Mouse (Mus musculus) forebrain, embryonic 10.5 days (tissue): ENCODE data around the gene Hsd17b1. TPM values are rescaled to one million over a fixed set of nuclear protein-coding genes. Genes with fewer than 3 reads are reported as not detected.
"Not testable (repeated sequence)": the region's sequence is repeated elsewhere in the genome, so short reads cannot be mapped to it uniquely, and the experiment has no call there.

Source experiments
- DNase-seq: peaks from one replicate; pipeline ENCODE4 v3.0.0-alpha.2; 2017; ENCODE audit warnings: low spot score; ENCODE audit errors: extremely low spot score
- H3K27ac ChIP-seq: fragments of 300-500 bp; sonication (generic); 2 replicates; pipeline ENCODE4 v1.5.1; 2016; ENCODE audit warnings: mild to moderate bottlenecking
- H3K27me3 ChIP-seq: fragments of 300-500 bp; sonication (generic); 2 replicates; pipeline ENCODE4 v1.6.1; 2016; ENCODE audit warnings: mild to moderate bottlenecking; ENCODE audit not compliant: poor library complexity, severe bottlenecking
- H3K36me3 ChIP-seq: fragments of 300-500 bp; sonication (generic); replicated peaks from 2 replicates; pipeline ENCODE4 v1.6.1; 2016; ENCODE audit warnings: mild to moderate bottlenecking, moderate library complexity
- H3K4me1 ChIP-seq: fragments of 300-500 bp; sonication (generic); 2 replicates; pipeline ENCODE4 v1.6.1; 2016
- H3K4me3 ChIP-seq: fragments of 300-500 bp; sonication (generic); 2 replicates; pipeline ENCODE4 v1.5.1; 2016; ENCODE audit warnings: mild to moderate bottlenecking, moderate library complexity
- H3K9me3 ChIP-seq: fragments of 300-500 bp; sonication (generic); 2 replicates; pipeline ENCODE4 v1.6.1; 2016; ENCODE audit warnings: mild to moderate bottlenecking, moderate library complexity
- WGBS: fragments of 180-500 bp; shearing (Covaris S2); methylation state at CpG from one replicate; pipeline ENCODE4 v1.1.7; 2016; 5-methylcytosine and 5-hydroxymethylcytosine counted together
- microRNA-seq: library from miRNA; unstranded; fragments of <30 nt; microRNA quantifications from one replicate; pipeline ENCODE4, GENCODE M21; 2017
- polyA plus RNA-seq: library from polyadenylated mRNA; unstranded; fragments of >200 nt; fragmentation: Nextera tagmentation; extraction: Ambion mirVana; gene quantifications from 2 replicates; pipeline ENCODE4 v1.2.1, GENCODE M21; 2016

Gene Hsd17b1
- polyA plus RNA-seq, 1 experiment from 2014 or later, result 0.10 TPM

GRCm38 (mm10) chr11:101124494-101124893 lies 46.3 kb downstream of the Hsd17b1 start:
- peaks cover 19% of the 10 kb centered on the region for H3K4me1 ChIP-seq
- DNase-seq, H3K27me3 ChIP-seq, H3K4me3 ChIP-seq, H3K27ac ChIP-seq: not testable (repeated sequence)
- H3K9me3 ChIP-seq, result peaks cover 13% of the 10 kb centered on the region; the same call in 1 of the 2 replicates
- peaks cover 65% of the 10 kb centered on the region for H3K36me3 ChIP-seq
- 97% methylated on average over 8 of the region's 8 CpGs for WGBS

GRCm38 (mm10) chr11:101125008-101125407 lies 46.8 kb downstream of the Hsd17b1 start:
- not testable (repeated sequence) for DNase-seq, H3K27ac ChIP-seq, H3K4me3 ChIP-seq, H3K27me3 ChIP-seq
- Histone ChIP-seq H3K4me1 (peaks cover 20% of the 10 kb centered on the region), H3K36me3 (peaks cover 65% of the 10 kb centered on the region), H3K9me3 (peaks cover 13% of the 10 kb centered on the region; the same call in 1 of the 2 replicates)
- WGBS, result 99% methylated on average over 9 of the region's 9 CpGs

DNA sequence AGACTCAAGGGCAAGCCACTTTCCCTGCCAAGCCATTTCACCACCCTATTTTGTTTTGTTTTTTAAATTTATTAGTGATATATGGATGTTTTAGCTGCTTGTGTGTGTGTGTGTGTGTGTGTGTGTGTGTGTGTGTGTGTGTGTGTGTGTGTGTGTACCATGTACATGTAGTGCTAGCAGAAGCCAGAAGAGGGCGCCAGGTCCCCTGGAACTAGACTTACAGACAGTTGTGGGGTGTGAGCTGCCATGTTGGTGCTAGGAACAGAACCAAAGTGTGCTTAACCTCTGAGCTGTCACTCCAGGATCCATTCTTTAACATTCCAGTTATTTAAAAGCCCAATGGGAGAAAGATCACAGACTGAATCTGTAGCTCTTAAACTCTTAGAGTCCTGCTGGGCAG lies 48.9 kb downstream of the Hsd17b1 start:
- peaks cover 56% of the 10 kb centered on the region for H3K36me3 ChIP-seq
- H3K4me3 ChIP-seq, result no peak overlapping the region
- no peak overlapping the region for H3K27ac ChIP-seq
- WGBS, result 85% methylated on average over 1 of the region's 1 CpGs
- no peaks in the 10 kb centered on the region for H3K27me3 ChIP-seq
- DNase-seq, result no peak
- H3K9me3 ChIP-seq, result peaks cover 13% of the 10 kb centered on the region; the same call in 1 of the 2 replicates
- peaks cover 7% of the 10 kb centered on the region for H3K4me1 ChIP-seq

DNA sequence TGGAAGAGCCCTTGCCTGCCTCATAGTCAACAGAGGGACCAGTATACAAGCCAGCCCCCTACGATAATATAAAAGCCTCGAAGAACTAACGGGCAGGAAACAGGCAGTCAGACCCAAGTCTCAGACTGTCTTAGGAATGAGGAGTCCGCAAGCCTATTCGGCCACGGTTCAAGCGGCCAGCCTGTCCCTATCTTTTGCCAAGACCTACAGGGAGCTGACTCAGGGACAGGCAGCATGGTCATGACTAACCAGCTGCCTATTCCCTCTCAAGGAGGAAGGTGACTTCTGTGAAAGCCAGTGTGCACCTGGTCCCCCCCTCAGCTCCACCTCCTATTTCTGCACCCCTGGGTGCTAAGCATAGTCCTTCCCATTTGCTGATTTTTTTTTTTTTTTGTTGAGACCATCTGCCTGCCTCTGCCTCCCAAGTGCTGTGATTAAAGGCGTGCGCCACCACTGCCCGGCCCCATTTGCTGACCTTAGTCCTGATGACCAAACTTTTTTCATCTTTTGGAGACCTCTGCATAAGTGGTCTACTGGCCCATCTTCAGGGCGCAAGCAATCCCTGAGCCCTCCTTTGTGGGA lies 50.9 kb downstream of the Hsd17b1 start:
- no peak overlapping the region for H3K27ac ChIP-seq
- 90% methylated on average over 11 of the region's 11 CpGs for WGBS
- DNase-seq, result no peak
- H3K27me3 ChIP-seq, result no peaks in the 10 kb centered on the region
- no peak overlapping the region for H3K4me3 ChIP-seq
- peaks cover 35% of the 10 kb centered on the region for H3K36me3 ChIP-seq
- H3K9me3 ChIP-seq, result peaks cover 13% of the 10 kb centered on the region; the same call in 1 of the 2 replicates
- peaks cover 7% of the 10 kb centered on the region for H3K4me1 ChIP-seq

Small RNA genes lying within 50 kb of the gene (microRNA-seq; reads per million reads assigned to microRNA genes)
- gene Mir6928, result 1.8 reads per million

Other genes with a start within 250 kb of the Hsd17b1 start
- 14.9 and 16.2 TPM in 2 replicates for gene Stat5b, start 227.7 kb upstream of the Hsd17b1 start, polyA plus RNA-seq
- 1.7 TPM in 2 replicates for gene Stat5a, start 219.1 kb upstream of the Hsd17b1 start, polyA plus RNA-seq
- 15.0 and 15.6 TPM in 2 replicates for gene Stat3, start 138.9 kb upstream of the Hsd17b1 start, polyA plus RNA-seq
- 16.1 and 16.6 TPM in 2 replicates for gene Cavin1, start 107.5 kb upstream of the Hsd17b1 start, polyA plus RNA-seq
- gene Atp6v0a1, start 69.0 kb upstream of the Hsd17b1 start, polyA plus RNA-seq, result 34.5 and 36.9 TPM in 2 replicates
- 8.2 and 9.3 TPM in 2 replicates for gene Naglu, start 8.4 kb upstream of the Hsd17b1 start, polyA plus RNA-seq
- gene Coasy, start 4.2 kb downstream of the Hsd17b1 start, polyA plus RNA-seq, result 51.4 and 53.3 TPM in 2 replicates
- gene Mlx, start 8.9 kb downstream of the Hsd17b1 start, polyA plus RNA-seq, result 37.3 and 41.1 TPM in 2 replicates
- 78.1 and 96.4 TPM in 2 replicates for gene Psmc3ip, start 17.0 kb downstream of the Hsd17b1 start, polyA plus RNA-seq
- gene Retreg3, start 41.5 kb downstream of the Hsd17b1 start, polyA plus RNA-seq, result 14.6 and 15.5 TPM in 2 replicates
- gene Tubg1, start 41.5 kb downstream of the Hsd17b1 start, polyA plus RNA-seq, result 143 and 145 TPM in 2 replicates
- 2.3 and 2.7 TPM in 2 replicates for gene Tubg2, start 77.5 kb downstream of the Hsd17b1 start, polyA plus RNA-seq
- gene Cntnap1, start 92.1 kb downstream of the Hsd17b1 start, polyA plus RNA-seq, result 0.12 and 0.16 TPM in 2 replicates
- gene Plekhh3, start 92.9 kb downstream of the Hsd17b1 start, polyA plus RNA-seq, result 3.5 and 4.8 TPM in 2 replicates
- gene Ccr10, start 97.0 kb downstream of the Hsd17b1 start, polyA plus RNA-seq, result not detected in 2 replicates
- 9.9 and 10.2 TPM in 2 replicates for gene Ezh1, start 148.1 kb downstream of the Hsd17b1 start, polyA plus RNA-seq
- gene Ramp2, start 167.6 kb downstream of the Hsd17b1 start, polyA plus RNA-seq, result 54.8 and 57.3 TPM in 2 replicates
- 128 and 129 TPM in 2 replicates for gene Vps25, start 175.3 kb downstream of the Hsd17b1 start, polyA plus RNA-seq
- gene Wnk4, start 182.2 kb downstream of the Hsd17b1 start, polyA plus RNA-seq, result 5.4 and 6.4 TPM in 2 replicates
- 0.77 and 1.0 TPM in 2 replicates for gene Cntd1, start 200.6 kb downstream of the Hsd17b1 start, polyA plus RNA-seq
- gene Coa3, start 200.7 kb downstream of the Hsd17b1 start, polyA plus RNA-seq, result 186 and 194 TPM in 2 replicates
- gene Becn1, start 223.9 kb downstream of the Hsd17b1 start, polyA plus RNA-seq, result 144 and 154 TPM in 2 replicates
- gene Psme3, start 237.8 kb downstream of the Hsd17b1 start, polyA plus RNA-seq, result 207 and 217 TPM in 2 replicates
- 2.1 and 2.5 TPM in 2 replicates for gene Aoc2, start 246.7 kb downstream of the Hsd17b1 start, polyA plus RNA-seq